Mouse (Mus musculus): Measurements from ENCODE around the gene Def6.

The Def6 gene

GRCm38 (mm10) chr17:28244214-28244613 lies 36.6 kb downstream of the Def6 start:
- no peak for DNase-seq

- DNase-seq, result peak; percentile 80
Measured at GRCm38 (mm10) chr17:28244714-28245113, 37.1 kb downstream of the Def6 start.

GRCm38 (mm10) chr17:28246640-28247039 lies 39.1 kb downstream of the Def6 start:
- DNase-seq, result no peak

GRCm38 (mm10) chr17:28247613-28248012 lies 40.0 kb downstream of the Def6 start:
- peak; percentile 83 for DNase-seq

GRCm38 (mm10) chr17:28249062-28249461 lies 41.5 kb downstream of the Def6 start:
- DNase-seq, result no peak

GRCm38 (mm10) chr17:28251579-28252280 lies 44.2 kb downstream of the Def6 start:
- DNase-seq, result peak; percentile 38

GRCm38 (mm10) chr17:28252281-28252648 lies 44.7 kb downstream of the Def6 start:
- DNase-seq, result no peak

- no peak for DNase-seq
Measured at GRCm38 (mm10) chr17:28253216-28253615, 45.6 kb downstream of the Def6 start.

GRCm38 (mm10) chr17:28254804-28255203 lies 47.2 kb downstream of the Def6 start:
- no peak for DNase-seq

GRCm38 (mm10) chr17:28255651-28256050 lies 48.1 kb downstream of the Def6 start:
- no peak for DNase-seq

- peak; percentile 74 for DNase-seq
Measured at GRCm38 (mm10) chr17:28256651-28257328, 49.2 kb downstream of the Def6 start.

- DNase-seq, result no peak
Measured at GRCm38 (mm10) chr17:28258325-28258724, 50.7 kb downstream of the Def6 start.

- DNase-seq, result peak; percentile 56
Measured at GRCm38 (mm10) chr17:28259890-28260542, 52.4 kb downstream of the Def6 start.

GRCm38 (mm10) chr17:28260543-28260909 lies 52.9 kb downstream of the Def6 start:
- no peak for DNase-seq

- no peak for DNase-seq
Measured at GRCm38 (mm10) chr17:28261795-28262194, 54.2 kb downstream of the Def6 start.

- DNase-seq, result peak; percentile 60
Measured at GRCm38 (mm10) chr17:28263181-28263894, 55.8 kb downstream of the Def6 start.

- no peak for DNase-seq
Measured at GRCm38 (mm10) chr17:28267251-28267650, 59.7 kb downstream of the Def6 start.

GRCm38 (mm10) chr17:28270165-28270564 lies 62.6 kb downstream of the Def6 start:
- DNase-seq, result no peak

- no peak for DNase-seq
Measured at GRCm38 (mm10) chr17:28271537-28272266, 64.1 kb downstream of the Def6 start.

- DNase-seq, result no peak
Measured at GRCm38 (mm10) chr17:28272281-28272680, 64.7 kb downstream of the Def6 start.

- DNase-seq, result no peak
Measured at GRCm38 (mm10) chr17:28272837-28273236, 65.3 kb downstream of the Def6 start.

GRCm38 (mm10) chr17:28274739-28275138 lies 67.2 kb downstream of the Def6 start:
- no peak for DNase-seq

GRCm38 (mm10) chr17:28277226-28277625 lies 69.6 kb downstream of the Def6 start:
- no peak for DNase-seq

All from layer of hippocampus, adult 9-11 months (tissue).